Mouse (Mus musculus) cerebellum, adult 2 months (tissue): ENCODE results near the gene Tank. TPM values are rescaled to one million over a fixed set of nuclear protein-coding genes. Genes with fewer than 3 reads are reported as not detected.

Experiments used
- DNase-seq, 2 experiments: peaks; one replicate each; pipeline ENCODE4 v3.0.0; 2021
- H3K27ac ChIP-seq: fragments of 200-500 bp; 2 replicates; pipeline ENCODE4 v1.5.1; 2012; ENCODE audit warnings: low read length, control low read depth, inconsistent platforms; ENCODE audit not compliant: insufficient read depth
- H3K27me3 ChIP-seq: fragments of 200-500 bp; 2 replicates; pipeline ENCODE4 v1.6.1; 2012; ENCODE audit warnings: inconsistent platforms, mild to moderate bottlenecking, low read length, moderate library complexity; ENCODE audit not compliant: control insufficient read depth, insufficient read depth
- H3K4me1 ChIP-seq: fragments of 200-500 bp; 2 replicates; pipeline ENCODE4 v1.6.1; 2011; ENCODE audit warnings: low read length; ENCODE audit not compliant: control insufficient read depth, insufficient read depth
- H3K4me3 ChIP-seq: fragments of 200-500 bp; replicated peaks from 2 replicates; pipeline ENCODE3; 2011; ENCODE audit warnings: mild to moderate bottlenecking, low read depth, low read length, control low read depth; ENCODE audit not compliant: insufficient read depth
- CTCF ChIP-seq: fragments of 200-500 bp; IDR thresholded peaks from 2 replicates; pipeline ENCODE4 v1.5.1; 2011; ENCODE audit warnings: low read depth, mild to moderate bottlenecking, control low read depth, low read length, moderate library complexity, borderline replicate concordance; ENCODE audit not compliant: insufficient read depth
- POLR2A ChIP-seq: fragments of 200-500 bp; IDR thresholded peaks from 2 replicates; pipeline ENCODE4 v1.6.1; 2011; ENCODE audit warnings: low read length, control low read depth, borderline replicate concordance; ENCODE audit not compliant: insufficient read depth
- WGBS: fragments of 180-500 bp; shearing (Covaris S2); methylation state at CpG from one replicate; pipeline ENCODE4 v1.1.7; 2018; 5-methylcytosine and 5-hydroxymethylcytosine counted together
- polyA plus RNA-seq: library from polyadenylated mRNA; depleted of rRNA; stranded (reverse); fragments of >200 nt; gene quantifications from 2 replicates; pipeline ENCODE4 v1.2.3, GENCODE M21; 2012; rRNA removed

Gene Tank
- polyA plus RNA-seq, 1 experiment = 27.4 TPM

DNA sequence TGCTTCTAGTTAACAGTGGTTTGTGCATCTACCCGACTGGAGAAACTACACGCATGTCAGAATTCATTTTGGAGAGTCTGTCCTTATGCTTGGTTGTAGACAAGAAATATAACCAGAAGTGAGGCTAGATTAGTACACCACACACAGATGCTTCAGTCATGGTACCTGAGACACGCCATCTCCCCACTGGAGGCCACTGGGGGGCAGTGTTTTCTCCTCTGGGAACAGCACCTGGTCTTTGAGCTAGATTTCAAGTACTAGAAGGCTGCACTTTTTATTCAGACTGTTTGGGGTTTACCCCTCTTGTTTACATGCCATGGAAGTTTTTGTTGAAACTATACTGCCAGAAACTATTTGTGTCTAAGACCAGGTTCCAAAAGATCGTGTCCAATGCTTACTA, 89.9 kb downstream of the Tank start:
- Histone ChIP-seq H3K4me3 (no peak overlapping the region), H3K27ac (no peak overlapping the region), H3K4me1 (no peaks in the 10 kb centered on the region), H3K27me3 (no peaks in the 10 kb centered on the region)
- peak; percentile 57 to 66 for DNase-seq
- TF ChIP-seq POLR2A = no peak
- peak; percentile 76 for TF ChIP-seq CTCF
- WGBS = 24% methylated on average over 4 of the region's 4 CpGs

DNA sequence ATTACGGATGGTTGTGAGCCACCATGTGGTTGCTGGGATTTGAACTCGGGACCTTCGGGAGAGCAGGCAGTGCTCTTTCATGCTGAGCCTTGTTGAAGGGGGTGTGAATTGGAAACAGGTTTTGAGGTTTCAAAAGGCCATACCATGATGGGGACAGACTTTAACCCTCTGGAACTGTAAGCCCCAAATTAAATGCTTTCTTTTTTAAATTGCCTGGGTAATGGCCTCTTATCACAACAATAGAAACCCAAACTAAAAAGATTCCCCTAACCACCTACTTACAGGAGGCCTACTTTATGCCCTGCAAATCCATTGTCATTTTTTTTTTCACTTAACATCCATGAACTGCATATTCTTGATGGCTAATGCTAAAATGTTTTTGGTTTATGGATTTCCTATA, 96.2 kb downstream of the Tank start:
- over 99% methylated on average over 3 of the region's 3 CpGs for WGBS
- no peak for TF ChIP-seq CTCF
- no peak for TF ChIP-seq POLR2A
- Histone ChIP-seq H3K4me3 (no peak overlapping the region), H3K4me1 (no peaks in the 10 kb centered on the region), H3K27me3 (no peaks in the 10 kb centered on the region), H3K27ac (no peak overlapping the region)
- no peak for DNase-seq

DNA sequence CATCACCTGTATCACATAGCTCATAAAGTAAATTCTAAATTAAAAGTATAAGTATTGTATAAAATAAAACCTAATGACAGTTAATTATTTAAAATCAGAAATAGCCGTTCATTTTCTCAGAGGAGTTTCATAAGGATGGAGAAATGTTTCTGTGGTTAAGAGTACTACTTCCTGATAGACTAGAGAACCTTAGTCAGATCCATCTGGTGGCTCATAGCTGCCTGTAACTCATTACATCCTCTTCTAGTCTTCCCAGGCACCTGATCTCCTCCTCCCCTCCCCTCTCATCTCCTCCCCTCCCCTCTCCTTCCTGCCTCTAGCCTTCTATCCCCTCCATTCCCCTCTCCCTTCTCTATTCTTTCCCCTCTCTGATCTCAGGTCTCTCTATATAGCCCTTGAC, 103.2 kb downstream of the Tank start:
- DNase-seq = no peak
- TF ChIP-seq CTCF (no peak), POLR2A (no peak)
- no peak overlapping the region for H3K27ac ChIP-seq
- 100% methylated on average over 1 of the region's 1 CpGs for WGBS
- no peaks in the 10 kb centered on the region for H3K27me3 ChIP-seq
- no peak overlapping the region for H3K4me3 ChIP-seq
- no peaks in the 10 kb centered on the region for H3K4me1 ChIP-seq

- DNase-seq = no peak
- TF ChIP-seq POLR2A = no peak
- no peak for TF ChIP-seq CTCF
- 78% methylated on average over 1 of the region's 1 CpGs for WGBS
- Histone ChIP-seq H3K27ac (no peak overlapping the region), H3K4me1 (no peaks in the 10 kb centered on the region), H3K4me3 (no peak overlapping the region), H3K27me3 (no peaks in the 10 kb centered on the region)
These were observed 108.1 kb downstream of the Tank start for GRCm38 (mm10) chr2:61686533-61686932.

DNA sequence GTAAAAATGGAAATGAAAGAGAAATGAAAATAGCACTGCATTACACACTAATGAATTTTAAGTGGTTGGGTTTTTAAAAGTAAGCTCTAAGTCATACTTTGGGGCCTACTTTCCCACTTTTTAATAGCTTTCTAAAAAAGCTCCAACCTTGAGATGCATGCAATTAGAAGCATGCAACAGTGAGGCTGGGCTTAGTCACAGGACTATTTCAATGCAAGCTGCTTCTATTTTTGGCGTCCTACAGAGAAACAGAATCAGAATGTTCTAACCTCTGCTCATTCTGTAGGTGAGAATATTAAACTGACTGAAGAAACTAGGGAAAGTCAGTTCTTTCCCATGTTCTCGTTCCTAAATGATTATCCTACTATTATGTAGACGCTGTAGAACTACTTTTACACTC, 110.7 kb downstream of the Tank start:
- TF ChIP-seq POLR2A (no peak), CTCF (no peak)
- Histone ChIP-seq H3K27me3 (no peaks in the 10 kb centered on the region), H3K4me3 (no peak overlapping the region), H3K4me1 (no peaks in the 10 kb centered on the region), H3K27ac (no peak overlapping the region)
- WGBS = 86% methylated on average over 3 of the region's 3 CpGs
- DNase-seq = no peak

Other genes with a start within 250 kb of the Tank start
- gene Psmd14, start 133.1 kb downstream of the Tank start, polyA plus RNA-seq = 86.7 and 90.2 TPM in 2 replicates
- 0.39 and 0.57 TPM in 2 replicates for gene Tbr1, start 224.3 kb downstream of the Tank start, polyA plus RNA-seq